Mouse (Mus musculus) c-Kit-positive CD71-positive TER-119-positive erythroid progenitor cells, embryonic 14.5 days (primary cell): Measurements from ENCODE around the gene Gpr152.
A peak's percentile ranks its signal among the peaks of the same experiment; 100 is the strongest.

Experiments
- DNase-seq: peaks from one replicate; pipeline ENCODE4 v3.0.0-alpha.2; 2013; ENCODE audit warnings: low spot score

The Gpr152 gene

DNA sequence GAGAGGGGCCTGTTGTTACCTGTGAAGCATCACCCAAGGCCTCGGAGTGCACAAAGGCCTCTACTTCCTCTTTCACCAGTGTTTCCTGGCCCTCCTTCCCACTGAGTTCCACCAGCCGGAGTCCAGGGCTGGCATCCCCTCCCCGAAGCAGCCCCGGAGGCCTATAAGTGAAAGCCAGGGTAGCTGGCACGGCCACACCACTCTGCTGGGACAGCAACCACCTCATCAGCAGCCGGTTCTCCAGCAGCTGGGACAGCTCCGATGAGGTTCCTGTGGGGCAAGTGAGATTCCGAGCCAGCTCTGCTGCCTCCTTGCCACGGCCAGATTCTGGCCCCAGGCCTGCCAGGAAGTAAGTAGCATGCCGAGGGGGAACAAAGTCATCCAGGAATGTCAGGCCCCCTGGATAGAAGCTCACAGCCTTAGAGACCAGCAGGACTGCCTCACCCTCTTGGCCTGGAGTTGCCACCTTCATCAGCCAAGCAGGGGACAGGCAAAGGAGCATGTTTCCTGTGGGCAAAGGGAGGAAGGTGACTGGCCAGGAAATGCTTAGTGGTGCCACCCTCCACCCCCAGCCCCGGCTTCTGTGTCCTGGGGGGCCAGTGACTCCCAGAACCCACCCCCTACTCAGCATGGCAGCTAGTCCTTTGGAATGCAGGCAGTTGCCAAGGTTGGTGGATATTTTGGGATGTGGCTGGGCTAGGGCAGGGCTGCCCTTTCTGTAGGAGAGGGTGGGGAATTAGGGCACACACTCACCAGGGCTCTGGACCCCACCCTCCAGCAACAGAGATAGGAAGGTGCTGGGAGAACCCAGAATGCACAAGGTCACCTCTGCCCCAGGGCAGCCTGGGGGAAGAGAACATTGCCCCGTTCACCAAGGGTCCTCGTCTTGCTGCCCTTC lies 32.1 kb downstream of the Gpr152 start:
- DNase-seq = no peak

GRCm38 (mm10) chr19:4172925-4173324 lies 33.3 kb downstream of the Gpr152 start:
- no peak for DNase-seq

DNA sequence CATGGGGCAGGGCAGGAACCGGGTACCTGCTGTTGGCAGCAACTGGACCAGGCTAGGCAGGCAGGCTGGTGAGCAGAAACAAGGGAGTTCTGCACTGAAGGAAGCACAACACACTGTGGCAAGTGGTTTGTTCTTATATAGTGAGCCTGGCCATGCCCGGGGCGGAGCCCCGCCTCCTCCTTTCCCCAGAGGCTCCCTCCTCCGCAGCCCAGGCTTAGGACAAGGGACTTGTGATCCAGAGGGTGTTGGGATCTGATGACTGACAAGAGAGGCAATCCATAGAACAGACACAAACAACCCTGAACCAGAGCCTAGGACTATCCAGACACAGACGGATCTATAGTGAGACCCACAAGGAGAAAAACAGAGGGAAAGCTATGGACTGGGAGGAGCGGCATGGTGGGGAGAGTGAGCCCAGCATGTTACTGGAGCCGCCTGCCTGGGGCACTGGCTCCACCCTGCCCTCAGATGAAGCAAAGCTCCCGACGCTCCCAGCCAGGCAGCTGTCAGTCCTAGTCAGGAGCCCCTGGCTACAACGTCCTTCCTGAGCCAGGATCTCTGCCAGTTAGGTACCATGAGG lies 35.9 kb downstream of the Gpr152 start, which contains the start of gene Carns1:
TSS of gene Carns1 (minus strand) at position 112 of the 580 bp plus-strand sequence.
- no peak for DNase-seq

DNA sequence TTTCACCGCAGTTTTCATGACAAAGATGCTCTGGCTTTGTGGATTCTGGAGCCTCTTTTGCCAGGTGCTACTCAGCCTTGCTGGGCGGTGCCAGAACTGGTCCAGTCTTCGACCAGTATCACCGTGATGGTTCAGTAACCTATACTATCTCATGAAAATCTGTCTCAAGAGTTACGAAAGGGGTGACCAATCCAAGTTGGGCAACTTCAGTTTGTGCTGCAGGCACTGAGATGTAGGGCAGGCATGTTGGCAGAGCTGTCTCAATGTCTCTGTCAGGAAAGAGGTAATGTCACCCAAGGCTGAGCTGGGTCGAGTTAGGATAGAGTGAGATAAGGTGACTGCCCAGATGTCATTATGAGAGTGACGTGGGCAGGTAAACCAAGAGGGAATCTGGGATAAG lies 40.8 kb downstream of the Gpr152 start:
- no peak for DNase-seq

- no peak for DNase-seq
These were observed 42.3 kb downstream of the Gpr152 start for GRCm38 (mm10) chr19:4181892-4182291.

- DNase-seq = no peak
These were observed 44.1 kb downstream of the Gpr152 start for GRCm38 (mm10) chr19:4183689-4184088.

DNA sequence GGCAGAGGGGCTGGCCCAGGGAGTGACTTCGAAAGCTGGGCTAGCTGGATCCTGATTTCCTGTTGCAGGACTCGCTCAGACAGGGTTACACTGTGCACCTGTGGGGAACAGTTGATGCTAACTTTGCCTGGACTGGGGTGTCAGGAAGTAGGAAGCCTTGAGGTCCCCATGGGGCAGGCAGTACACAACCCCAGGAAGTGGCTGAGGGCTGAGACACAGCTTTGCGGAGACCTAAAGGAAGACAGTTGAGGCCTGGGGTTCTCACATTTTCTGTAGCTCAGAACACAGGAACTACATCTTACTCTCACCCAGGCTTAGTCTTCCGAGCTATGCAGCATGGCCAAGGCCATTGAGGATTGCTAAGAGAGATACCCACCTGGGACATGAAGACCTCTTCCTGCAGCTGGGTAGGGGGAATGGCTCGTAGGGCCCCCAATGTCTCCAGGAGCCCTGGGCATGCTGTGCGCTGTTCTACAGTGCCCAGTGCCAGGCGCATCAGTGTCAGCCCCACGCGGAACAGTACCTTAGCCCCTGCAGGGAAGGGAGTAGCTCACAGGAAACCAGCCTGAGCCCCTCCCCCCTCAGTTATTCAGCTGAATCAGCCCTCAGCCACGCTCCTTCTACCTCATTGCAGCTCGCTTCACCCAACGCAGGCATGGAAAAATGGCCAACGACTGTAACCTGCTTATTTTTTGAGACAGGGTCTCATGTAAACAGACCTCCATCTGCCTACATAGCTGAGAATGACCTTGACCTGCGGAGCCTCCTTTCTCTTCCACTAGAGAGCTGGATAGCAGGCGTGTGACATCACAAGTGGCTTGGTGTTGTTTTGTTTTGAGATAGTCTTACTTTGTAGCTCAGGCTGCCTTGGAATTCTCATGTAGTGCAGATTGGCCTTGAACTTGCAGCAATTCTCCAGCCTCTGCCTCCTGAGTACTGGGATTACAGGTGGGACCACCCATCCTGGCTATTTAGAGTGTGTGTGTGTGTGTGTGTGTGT lies 45.7 kb downstream of the Gpr152 start:
- no peak for DNase-seq

DNA sequence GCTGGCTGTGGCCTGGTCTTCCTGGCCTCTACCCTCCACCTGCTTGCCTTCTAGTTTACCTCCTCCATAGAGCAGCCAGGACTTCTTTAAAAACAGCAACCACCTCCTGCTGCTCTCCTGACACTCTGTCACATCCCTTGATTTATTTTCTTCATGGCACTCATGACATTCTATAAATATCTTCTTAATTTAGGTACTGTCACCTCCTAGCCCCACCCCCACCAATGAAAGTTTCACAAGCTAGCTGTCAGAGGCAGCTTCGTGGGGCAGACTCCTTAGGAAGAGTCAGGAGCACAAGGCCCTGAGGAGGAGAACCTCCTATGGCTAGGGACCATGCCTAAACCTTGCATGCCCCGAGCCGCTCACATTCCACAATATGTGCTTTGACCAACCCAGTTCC lies 47.7 kb downstream of the Gpr152 start:
- DNase-seq = no peak

- no peak for DNase-seq
These were observed 49.5 kb downstream of the Gpr152 start for GRCm38 (mm10) chr19:4189051-4189620.

- no peak for DNase-seq
These were observed 51.3 kb downstream of the Gpr152 start, which contains the start of gene Tbc1d10c for GRCm38 (mm10) chr19:4190831-4191334. Gene Tbc1d10c, minus strand, starts transcription at chr19:4191284.

GRCm38 (mm10) chr19:4191528-4192250 lies 52.1 kb downstream of the Gpr152 start, which contains the start of gene Ppp1ca:
Gene Ppp1ca, plus strand, starts transcription at chr19:4192065.
- DNase-seq = peak; percentile 94

DNA sequence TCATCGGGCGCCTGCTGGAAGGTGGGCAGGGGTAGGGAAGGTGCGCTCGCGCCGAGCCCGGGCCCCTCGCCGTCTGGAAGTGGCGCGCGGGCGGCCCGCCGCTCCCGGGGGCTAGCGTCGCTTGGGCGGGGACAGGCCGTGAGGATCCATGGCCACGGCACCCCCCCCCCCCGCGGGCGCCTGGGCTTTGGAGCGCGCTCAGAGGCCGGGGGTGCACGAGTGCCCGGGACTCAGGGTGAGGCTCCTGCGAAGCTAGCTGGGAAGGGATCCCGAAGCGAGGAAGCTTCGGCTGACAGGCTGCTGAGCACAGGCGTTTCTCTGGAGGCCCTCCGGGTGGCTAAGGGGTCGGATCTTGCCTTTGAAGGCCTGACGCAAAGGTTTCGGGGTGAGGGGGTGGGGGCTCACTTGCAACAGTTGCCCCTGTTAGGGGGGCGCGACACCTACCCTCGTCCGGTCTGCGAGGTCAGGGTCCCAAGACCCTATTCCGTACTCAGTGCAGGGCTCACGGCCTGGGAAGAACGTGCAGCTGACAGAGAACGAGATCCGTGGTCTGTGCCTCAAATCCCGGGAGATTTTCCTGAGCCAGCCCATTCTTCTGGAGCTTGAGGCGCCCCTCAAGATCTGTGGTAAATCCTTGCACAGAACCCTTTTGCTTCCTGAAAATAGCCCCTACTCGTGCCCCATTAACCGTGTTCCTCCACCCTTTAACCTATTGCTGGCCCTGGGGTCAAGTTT lies 52.8 kb downstream of the Gpr152 start:
- DNase-seq = peak; percentile 22

GRCm38 (mm10) chr19:4193129-4193528 lies 53.5 kb downstream of the Gpr152 start:
- no peak for DNase-seq

DNA sequence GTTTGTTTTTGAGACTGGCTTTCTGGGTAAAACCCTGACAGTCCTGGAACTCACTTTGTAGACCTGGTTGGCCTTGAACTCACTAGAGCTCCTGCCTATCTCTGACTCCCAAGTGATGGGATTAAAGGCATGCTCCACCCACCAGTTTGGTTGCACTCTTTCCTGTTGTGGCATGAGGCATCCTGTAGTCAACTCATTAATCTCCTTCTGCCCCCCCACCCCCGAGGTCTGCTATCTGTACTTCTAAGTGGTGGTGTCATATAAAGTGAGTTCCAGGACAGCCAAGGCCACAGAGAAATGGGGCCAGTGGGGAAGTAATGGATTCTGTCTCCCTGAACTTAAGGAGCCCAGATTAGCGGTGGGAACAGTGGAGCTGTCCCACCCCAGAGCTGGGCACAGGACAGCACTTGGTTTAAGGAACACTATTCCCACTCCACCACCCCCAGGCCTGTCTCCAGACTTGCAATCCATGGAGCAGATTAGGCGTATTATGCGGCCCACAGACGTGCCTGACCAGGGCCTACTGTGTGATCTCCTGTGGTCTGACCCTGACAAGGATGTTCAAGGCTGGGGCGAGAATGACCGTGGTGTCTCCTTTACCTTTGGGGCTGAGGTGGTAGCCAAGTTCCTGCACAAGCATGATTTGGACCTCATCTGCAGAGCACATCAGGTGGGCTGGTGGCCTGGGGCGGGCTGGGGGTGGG lies 54.6 kb downstream of the Gpr152 start:
- no peak for DNase-seq

GRCm38 (mm10) chr19:4194776-4195650 lies 55.4 kb downstream of the Gpr152 start:
- DNase-seq = no peak
